Mouse (Mus musculus): ENCODE data around the gene Gm10322. TPM values are rescaled to one million over a fixed set of nuclear protein-coding genes. Genes with fewer than 3 reads are reported as not detected.

The Gm10322 gene
- total RNA-seq (2018; cell fraction: chromatin; rRNA removed): not detected
- total RNA-seq (2018; cell fraction: cytosol; rRNA removed): not detected
- not detected for total RNA-seq (2018; cell fraction: nucleus; rRNA removed)
- not detected in 3 replicates for polyA plus RNA-seq (2018)

- no peak within 1 kb of the TSS for H3K27ac ChIP-seq
- peak within 1 kb of the TSS; percentile 55 for H3K4me3 ChIP-seq (ENCODE audit: inconsistent target)
- WGBS (ENCODE audit: missing documents): 1% methylated on average over 40 of the region's 51 CpGs
- no peaks in the 10 kb centered on the region for H3K36me3 ChIP-seq (ENCODE audit: inconsistent target)
- H3K79me2 ChIP-seq (ENCODE audit: inconsistent target): peaks cover 46% of the 10 kb centered on the region
These were observed at the start of gene Gm10322 for GRCm38 (mm10) chr10:59615981-59616520. TSS of gene Gm10322 (plus strand) at chr10:59616063.

- 93% methylated on average over 13 of the region's 13 CpGs for WGBS (ENCODE audit: missing documents)
- H3K27ac ChIP-seq: no peak overlapping the region
- H3K4me3 ChIP-seq (ENCODE audit: inconsistent target): no peak overlapping the region
- peaks cover 2% of the 10 kb centered on the region; the same call in 1 of the 2 replicates for H3K79me2 ChIP-seq (ENCODE audit: inconsistent target)
- no peaks in the 10 kb centered on the region for H3K36me3 ChIP-seq (ENCODE audit: inconsistent target)
These were observed 48.9 kb upstream of the Gm10322 start for GRCm38 (mm10) chr10:59566968-59567367.

GRCm38 (mm10) chr10:59568665-59569480 is 47.0 kb upstream of the Gm10322 start:
- Histone ChIP-seq H3K79me2 (ENCODE audit: inconsistent target) (peaks cover 12% of the 10 kb centered on the region; the same call in 1 of the 2 replicates), H3K4me3 (ENCODE audit: inconsistent target) (no peak overlapping the region), H3K27ac (no peak overlapping the region), H3K36me3 (ENCODE audit: inconsistent target) (no peaks in the 10 kb centered on the region)
- whole genome bisulfite sequencing (ENCODE audit: missing documents): 86% methylated on average over 10 of the region's 10 CpGs

- H3K36me3 ChIP-seq (ENCODE audit: inconsistent target): no peaks in the 10 kb centered on the region
- no peak overlapping the region for H3K27ac ChIP-seq
- H3K79me2 ChIP-seq (ENCODE audit: inconsistent target): peaks cover 16% of the 10 kb centered on the region; the same call in 1 of the 2 replicates
- H3K4me3 ChIP-seq (ENCODE audit: inconsistent target): no peak overlapping the region
- WGBS (ENCODE audit: missing documents): 85% methylated on average over 1 of the region's 1 CpGs
These were observed 46.4 kb upstream of the Gm10322 start for GRCm38 (mm10) chr10:59569481-59569869.

- WGBS (ENCODE audit: missing documents): 87% methylated on average over 5 of the region's 6 CpGs
- H3K4me3 ChIP-seq (ENCODE audit: inconsistent target): no peak overlapping the region
- no peaks in the 10 kb centered on the region for H3K36me3 ChIP-seq (ENCODE audit: inconsistent target)
- no peak overlapping the region for H3K27ac ChIP-seq
- H3K79me2 ChIP-seq (ENCODE audit: inconsistent target): peaks cover 21% of the 10 kb centered on the region; the same call in 1 of the 2 replicates
These were observed 45.5 kb upstream of the Gm10322 start for GRCm38 (mm10) chr10:59570360-59570759.

- WGBS (ENCODE audit: missing documents): 91% methylated on average over 2 of the region's 2 CpGs
- no peak overlapping the region for H3K4me3 ChIP-seq (ENCODE audit: inconsistent target)
- H3K27ac ChIP-seq: no peak overlapping the region
- peaks cover 25% of the 10 kb centered on the region for H3K79me2 ChIP-seq (ENCODE audit: inconsistent target)
- H3K36me3 ChIP-seq (ENCODE audit: inconsistent target): no peaks in the 10 kb centered on the region
These were observed 45.1 kb upstream of the Gm10322 start for GRCm38 (mm10) chr10:59570780-59571179.

GRCm38 (mm10) chr10:59571273-59571672 is 44.6 kb upstream of the Gm10322 start:
- Histone ChIP-seq H3K79me2 (ENCODE audit: inconsistent target) (peaks cover 30% of the 10 kb centered on the region), H3K36me3 (ENCODE audit: inconsistent target) (no peaks in the 10 kb centered on the region), H3K27ac (no peak overlapping the region), H3K4me3 (ENCODE audit: inconsistent target) (no peak overlapping the region)
- WGBS (ENCODE audit: missing documents): 76% methylated on average over 4 of the region's 4 CpGs

- 98% methylated on average over 5 of the region's 5 CpGs for WGBS (ENCODE audit: missing documents)
- no peaks in the 10 kb centered on the region for H3K36me3 ChIP-seq (ENCODE audit: inconsistent target)
- no peak overlapping the region for H3K4me3 ChIP-seq (ENCODE audit: inconsistent target)
- H3K79me2 ChIP-seq (ENCODE audit: inconsistent target): peaks cover 37% of the 10 kb centered on the region
- no peak overlapping the region for H3K27ac ChIP-seq
These were observed 43.9 kb upstream of the Gm10322 start for GRCm38 (mm10) chr10:59571964-59572363.

- H3K27ac ChIP-seq: no peak overlapping the region
- H3K4me3 ChIP-seq (ENCODE audit: inconsistent target): no peak overlapping the region
- 83% methylated on average over 5 of the region's 5 CpGs for WGBS (ENCODE audit: missing documents)
- H3K36me3 ChIP-seq (ENCODE audit: inconsistent target): no peaks in the 10 kb centered on the region
- H3K79me2 ChIP-seq (ENCODE audit: inconsistent target): peaks cover 43% of the 10 kb centered on the region
These were observed 39.6 kb upstream of the Gm10322 start for GRCm38 (mm10) chr10:59576305-59576704.

GRCm38 (mm10) chr10:59577871-59578801 is 37.7 kb upstream of the Gm10322 start:
- peak overlapping the region; percentile 93 for H3K27ac ChIP-seq
- H3K79me2 ChIP-seq (ENCODE audit: inconsistent target): peaks cover 41% of the 10 kb centered on the region
- WGBS (ENCODE audit: missing documents): under 1% methylated on average over 12 of the region's 12 CpGs
- peak overlapping the region; percentile 18 for H3K4me3 ChIP-seq (ENCODE audit: inconsistent target)
- H3K36me3 ChIP-seq (ENCODE audit: inconsistent target): no peaks in the 10 kb centered on the region

- Histone ChIP-seq H3K4me3 (ENCODE audit: inconsistent target) (no peak overlapping the region), H3K27ac (peak overlapping the region; percentile 93), H3K36me3 (ENCODE audit: inconsistent target) (no peaks in the 10 kb centered on the region), H3K79me2 (ENCODE audit: inconsistent target) (peaks cover 35% of the 10 kb centered on the region)
- 98% methylated on average over 3 of the region's 3 CpGs for WGBS (ENCODE audit: missing documents)
These were observed 36.2 kb upstream of the Gm10322 start for GRCm38 (mm10) chr10:59579645-59580044.

- Histone ChIP-seq H3K36me3 (ENCODE audit: inconsistent target) (no peaks in the 10 kb centered on the region), H3K79me2 (ENCODE audit: inconsistent target) (peaks cover 29% of the 10 kb centered on the region), H3K27ac (no peak overlapping the region), H3K4me3 (ENCODE audit: inconsistent target) (no peak overlapping the region)
- 98% methylated on average over 3 of the region's 3 CpGs for WGBS (ENCODE audit: missing documents)
These were observed 35.2 kb upstream of the Gm10322 start for GRCm38 (mm10) chr10:59580593-59581149.

GRCm38 (mm10) chr10:59581826-59582543 is 33.9 kb upstream of the Gm10322 start:
- WGBS (ENCODE audit: missing documents): 100% methylated on average over 1 of the region's 1 CpGs
- Histone ChIP-seq H3K79me2 (ENCODE audit: inconsistent target) (peaks cover 17% of the 10 kb centered on the region), H3K4me3 (ENCODE audit: inconsistent target) (no peak overlapping the region), H3K36me3 (ENCODE audit: inconsistent target) (no peaks in the 10 kb centered on the region), H3K27ac (no peak overlapping the region)
